ENCODE assay signal across 8 mouse cellular contexts in the genomic region with DNA sequence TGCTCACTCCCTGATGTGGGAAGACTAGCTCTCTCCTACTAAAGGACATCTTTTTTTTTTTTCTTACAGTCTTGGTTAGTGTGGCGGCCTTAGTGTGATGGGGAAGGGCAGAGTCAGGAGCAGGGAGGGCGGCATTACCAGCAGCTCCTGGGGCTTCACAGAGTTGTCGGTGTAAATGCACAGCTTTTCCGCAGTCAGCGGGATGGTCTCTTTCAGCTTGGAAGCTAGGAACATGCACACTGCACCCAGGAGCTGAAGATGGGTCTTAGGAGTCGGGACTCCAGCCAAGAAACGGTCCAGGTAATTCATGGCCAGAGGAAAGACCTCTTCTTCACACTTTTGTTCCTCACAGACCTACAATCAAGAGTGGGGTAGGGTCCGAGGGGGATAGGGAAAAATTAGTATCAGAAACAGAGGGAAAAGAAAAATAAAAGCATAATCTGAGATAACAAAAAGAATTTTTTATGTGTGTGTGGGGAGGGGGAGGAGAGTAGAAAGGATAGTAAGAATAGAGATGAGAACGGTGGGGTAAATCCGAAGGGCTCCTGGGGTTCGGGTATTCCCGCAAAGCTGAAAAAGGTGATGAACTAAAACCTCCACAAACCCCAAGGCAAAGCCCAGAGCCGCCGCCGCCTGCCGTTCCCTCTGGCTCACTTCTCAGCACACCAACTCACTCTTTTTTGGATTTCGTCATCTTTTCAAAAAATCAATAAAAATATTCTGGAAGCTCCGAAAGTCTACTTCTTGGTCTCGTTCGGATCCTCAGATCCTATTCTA. TPM values are rescaled to one million over a fixed set of nuclear protein-coding genes. Genes with fewer than 3 reads are reported as not detected.
DNase-seq lines count a peak whose midpoint lies in the region; ATAC-seq and TF ChIP-seq lines count a peak whose summit lies in the region.

No protein-coding gene starts in this region.

- no peak for TF ChIP-seq CTCF in CH12.LX (conservative IDR thresholded peaks at IDR 0.05 in 1 of 2, IDR thresholded peaks at IDR 0.05 in 1 of 2; ENCODE audit: low read depth in 2 of 2, low read length in 2 of 2)
- no peak for TF ChIP-seq CTCF in hindbrain, postnatal 0 days (IDR thresholded peaks at IDR 0.05; ENCODE audit: low read depth)

- no peak for TF ChIP-seq RAD21 in CH12.LX (IDR thresholded peaks at IDR 0.05; ENCODE audit: low read depth, low read length)

- DNase-seq in CD4-positive, CD25-positive, alpha-beta regulatory T cell, adult 2 months (ENCODE audit: low read depth, low spot score), result peak; percentile 49
- DNase-seq in CH12.LX (ENCODE audit: extremely low read depth), result no peak
- no peak for DNase-seq in hindbrain, postnatal 0 days (ENCODE audit: low spot score)
- peak; percentile 48 for DNase-seq in lung, postnatal 36 days
- DNase-seq in yolk sac, embryonic 10.5 days (ENCODE audit: low spot score), result no peak
- no peak for DNase-seq in left cerebral cortex, postnatal 10 days (ENCODE audit: extremely low spot score in 1 of 2, low spot score in 2 of 2)

- H3K9ac ChIP-seq in CH12.LX (ENCODE audit: insufficient read depth, low read depth), result peak overlapping the region; percentile 92
- H3K9ac ChIP-seq in embryonic facial prominence, embryonic 15.5 days, result peak overlapping the region; percentile 77
- peak overlapping the region; percentile 78 for H3K9ac ChIP-seq in hindbrain, postnatal 0 days (replicated peaks; ENCODE audit: low read length)

- 6% methylated on average over 20 of the region's 20 CpGs for WGBS in embryonic facial prominence, embryonic 15.5 days
- 8% methylated on average over 20 of the region's 20 CpGs for WGBS in hindbrain, postnatal 0 days

- H3K9me3 ChIP-seq in CH12.LX (replicated peaks; ENCODE audit: low read length), result no peaks in the 10 kb centered on the region
- no peaks in the 10 kb centered on the region for H3K9me3 ChIP-seq in embryonic facial prominence, embryonic 15.5 days (replicated peaks)
- H3K9me3 ChIP-seq in hindbrain, postnatal 0 days (ENCODE audit: low read length), result no peaks in the 10 kb centered on the region

- no peak for TF ChIP-seq POLR2A in CH12.LX (IDR thresholded peaks at IDR 0.05; ENCODE audit: low read depth, low read length)

- no peak for TF ChIP-seq EP300 in CH12.LX (IDR thresholded peaks at IDR 0.05; ENCODE audit: low read length)

- H3K36me3 ChIP-seq in CH12.LX (replicated peaks in 1 of 2; ENCODE audit: control insufficient read depth in 1 of 2, insufficient read depth in 1 of 2, low read length in 1 of 2), result peaks cover 36 to 48% of the 10 kb centered on the region in 2 experiments
- H3K36me3 ChIP-seq in embryonic facial prominence, embryonic 15.5 days, result peaks cover 20% of the 10 kb centered on the region; the same call in 1 of the 2 replicates
- no peaks in the 10 kb centered on the region for H3K36me3 ChIP-seq in hindbrain, postnatal 0 days (ENCODE audit: insufficient read depth, low read length)

- H3K79me2 ChIP-seq in CH12.LX (replicated peaks; ENCODE audit: control insufficient read depth, extremely low read depth, insufficient read depth, poor library complexity, severe bottlenecking), result peaks cover 31% of the 10 kb centered on the region

- no peak for ATAC-seq in CD4-positive, CD25-positive, alpha-beta regulatory T cell, adult 4 months
- no peak for ATAC-seq in embryonic facial prominence, embryonic 15.5 days (ENCODE audit: insufficient number of reproducible peaks, low FRiP score, low TSS enrichment, low read depth)
- ATAC-seq in hindbrain, postnatal 0 days, result no peak

- peak overlapping the region; percentile 59 for H3K27ac ChIP-seq in CH12.LX (ENCODE audit: insufficient read depth, low read depth)
- H3K27ac ChIP-seq in embryonic facial prominence, embryonic 15.5 days (replicated peaks), result peak overlapping the region; percentile 90
- H3K27ac ChIP-seq in hindbrain, postnatal 0 days, result no peak overlapping the region; the same call in 1 of the 2 replicates

- peak overlapping the region; percentile 77 to 99 (median 92) for H3K4me3 ChIP-seq in CH12.LX (replicated peaks in 1 of 3; ENCODE audit: low read depth in 2 of 3, low read length in 2 of 3, poor library complexity in 1 of 3)
- H3K4me3 ChIP-seq in embryonic facial prominence, embryonic 15.5 days (replicated peaks), result peak overlapping the region; percentile 76
- peak overlapping the region; percentile 61 for H3K4me3 ChIP-seq in hindbrain, postnatal 0 days (ENCODE audit: low read length)

- H3K4me1 ChIP-seq in CH12.LX (ENCODE audit: control insufficient read depth in 1 of 2, insufficient read depth in 2 of 2), result peaks cover 8 to 64% of the 10 kb centered on the region in 2 experiments
- peaks cover 60% of the 10 kb centered on the region for H3K4me1 ChIP-seq in embryonic facial prominence, embryonic 15.5 days
- peaks cover 16% of the 10 kb centered on the region for H3K4me1 ChIP-seq in hindbrain, postnatal 0 days (ENCODE audit: insufficient read depth, low read length)

- dilution Hi-C loops in CH12.LX (cut with MboI; ENCODE audit: extremely low pct_ligation_motif_present, extremely low pct_unique_long_range_greater_than_20kb, low sequenced_read_pairs), result no loop called here

- in situ Hi-C loops in CH12.LX (cut with MboI; ENCODE audit: low pct_ligation_motif_present, low pct_unique_long_range_greater_than_20kb, low sequenced_read_pairs), result loop anchor here (5.0 to 10.0 kb wide), 2 partner anchors 214 to 306 kb away; no protein-coding TSS in a partner anchor

- H3K4me2 ChIP-seq in CH12.LX (ENCODE audit: insufficient read depth, low read depth, poor library complexity, severe bottlenecking), result peak overlapping the region; percentile 41
- peak overlapping the region; percentile 94 for H3K4me2 ChIP-seq in embryonic facial prominence, embryonic 15.5 days (replicated peaks)
- peak overlapping the region; percentile 88 for H3K4me2 ChIP-seq in hindbrain, postnatal 0 days (ENCODE audit: low read depth, low read length)

- intact Hi-C loops in left cerebral cortex, postnatal 10 days (cut with DNase I), result loop anchor here (2.0 kb wide), 1 partner anchor 210 kb away; no protein-coding TSS in a partner anchor

- H3K27me3 ChIP-seq in CH12.LX (replicated peaks), result peaks cover 8% of the 10 kb centered on the region
- H3K27me3 ChIP-seq in embryonic facial prominence, embryonic 15.5 days, result no peaks in the 10 kb centered on the region
- H3K27me3 ChIP-seq in hindbrain, postnatal 0 days (ENCODE audit: insufficient read depth, low read length), result peaks cover 8% of the 10 kb centered on the region

TF ChIP-seq in CH12.LX, 34 proteins besides CTCF, POLR2A, EP300 and RAD21 (continues in another document):
- peak; percentile 18 for TF ChIP-seq MXI1 (IDR thresholded peaks at IDR 0.05; ENCODE audit: low read depth, low read length)
- TF ChIP-seq E2F4 (IDR thresholded peaks at IDR 0.05; ENCODE audit: insufficient replicate concordance, low read depth, low read length), result no peak
- TF ChIP-seq MAZ (IDR thresholded peaks at IDR 0.05; ENCODE audit: low read depth, low read length), result no peak
- peak; percentile 94; the same call in 1 of the 2 replicates for TF ChIP-seq CHD1 (IDR thresholded peaks at IDR 0.05; ENCODE audit: low read depth, low read length)
- no peak for TF ChIP-seq MAFK (IDR thresholded peaks at IDR 0.05; ENCODE audit: insufficient replicate concordance, low read length)
- TF ChIP-seq HCFC1 (IDR thresholded peaks at IDR 0.05; ENCODE audit: low read depth, low read length), result no peak
- no peak for TF ChIP-seq KAT2A (IDR thresholded peaks at IDR 0.05; ENCODE audit: insufficient replicate concordance, low read length)
- no peak for TF ChIP-seq MYC (IDR thresholded peaks at IDR 0.05; ENCODE audit: low read depth, low read length)
- TF ChIP-seq JUN (IDR thresholded peaks at IDR 0.05; ENCODE audit: insufficient read depth, low read depth, low read length), result no peak
- TF ChIP-seq UBTF (IDR thresholded peaks at IDR 0.05; ENCODE audit: low read depth, low read length), result no peak
- no peak for TF ChIP-seq ETS1 (conservative IDR thresholded peaks at IDR 0.05; ENCODE audit: low read depth, low read length)
- no peak for TF ChIP-seq NELFE (IDR thresholded peaks at IDR 0.05; ENCODE audit: low read depth, low read length)
- TF ChIP-seq ZKSCAN1 (IDR thresholded peaks at IDR 0.05; ENCODE audit: borderline replicate concordance, low read depth, low read length), result no peak
- TF ChIP-seq GABPA (IDR thresholded peaks at IDR 0.05; ENCODE audit: insufficient replicate concordance, low read depth, low read length), result no peak
- no peak for TF ChIP-seq USF1 (IDR thresholded peaks at IDR 0.05; ENCODE audit: low read depth, low read length)
- no peak for TF ChIP-seq NRF1 (IDR thresholded peaks at IDR 0.05; ENCODE audit: low read depth, low read length)
- TF ChIP-seq SMC3 (IDR thresholded peaks at IDR 0.05; ENCODE audit: low read depth, low read length), result no peak
- no peak for TF ChIP-seq ELF1 (IDR thresholded peaks at IDR 0.05; ENCODE audit: low read depth, low read length)
- no peak for TF ChIP-seq PAX5 (IDR thresholded peaks at IDR 0.05; ENCODE audit: low read length)
- no peak for TF ChIP-seq JUND (conservative IDR thresholded peaks at IDR 0.05; ENCODE audit: low read depth, low read length)
- no peak for TF ChIP-seq ZC3H11A (IDR thresholded peaks at IDR 0.05; ENCODE audit: low read depth, low read length)
- no peak for TF ChIP-seq MEF2A (IDR thresholded peaks at IDR 0.05; ENCODE audit: borderline replicate concordance, low read depth, low read length)

RNA-seq across cellular contexts. Expression of gene Ccnd2, which starts 3.3 kb away (rescaled TPM):
- polyA plus RNA-seq in CD4-positive, CD25-positive, alpha-beta regulatory T cell, adult 4 months (2017; shearing (Covaris generic)), result 100 to 1,000 TPM; 616 to 775 TPM
- 99.4 and 146 TPM in 2 replicates for total RNA-seq in CH12.LX (2012; rRNA removed)
- total RNA-seq in CH12.LX (2014; rRNA removed), result 33.5 and 42.4 TPM in 2 replicates
- polyA plus RNA-seq in CH12.LX (2012; ENCODE audit: insufficient read length, low read depth), result 255 and 299 TPM in 2 replicates
- 918 and 948 TPM in 2 replicates for polyA plus RNA-seq in embryonic facial prominence, embryonic 15.5 days (2015; fragmentation: Nextera tagmentation; extraction: Ambion mirVana)
- 22.3 and 27.1 TPM in 2 replicates for total RNA-seq in hindbrain, postnatal 0 days (2014; rRNA removed)
- polyA plus RNA-seq in hindbrain, postnatal 0 days (2015; fragmentation: Nextera tagmentation; extraction: Ambion mirVana), result 229 and 263 TPM in 2 replicates
- 100 to 1,000 TPM; 104 to 130 TPM for total RNA-seq in left cerebral cortex, postnatal 10 days (2021)

RNA-seq across cellular contexts. Expression of gene Tigar, which starts 39.4 kb away (rescaled TPM):
- 10 to 100 TPM in 1 of 2 experiments, 1 to 10 TPM in 1; 7.6 to 10.6 TPM for polyA plus RNA-seq in CD4-positive, CD25-positive, alpha-beta regulatory T cell, adult 4 months (2017; shearing (Covaris generic))
- total RNA-seq in CH12.LX (2012; rRNA removed) (8.9 and 12.4 TPM in 2 replicates), CH12.LX (2014; rRNA removed) (11.5 and 11.8 TPM in 2 replicates)
- polyA plus RNA-seq in CH12.LX (2012; ENCODE audit: insufficient read length, low read depth), result 18.6 and 20.8 TPM in 2 replicates
- polyA plus RNA-seq in embryonic facial prominence, embryonic 15.5 days (2015; fragmentation: Nextera tagmentation; extraction: Ambion mirVana), result 2.7 and 3.1 TPM in 2 replicates
- total RNA-seq in hindbrain, postnatal 0 days (2014; rRNA removed), result 6.6 and 7.7 TPM in 2 replicates
- 4.9 and 5.2 TPM in 2 replicates for polyA plus RNA-seq in hindbrain, postnatal 0 days (2015; fragmentation: Nextera tagmentation; extraction: Ambion mirVana)
- 10 to 100 TPM; 20.7 to 24.1 TPM for total RNA-seq in left cerebral cortex, postnatal 10 days (2021)

Comparison
In these comparisons a context has a peak if more than half of its experiments do, and no peak if none do; other contexts are left out.
1. DNase-seq: peak in CD4-positive, CD25-positive, alpha-beta regulatory T cell, adult 2 months (single experiment) and lung, postnatal 36 days (single experiment); none in CH12.LX (single experiment), hindbrain, postnatal 0 days (single experiment), yolk sac, embryonic 10.5 days (single experiment) and left cerebral cortex, postnatal 10 days (0 of 2).
2. H3K4me2 ChIP-seq: peak in every context shown above with its lines; median percentile 94 in embryonic facial prominence, embryonic 15.5 days; 88 in hindbrain, postnatal 0 days; 41 in CH12.LX.
3. Peak in every context shown above with its lines, with median percentiles within 50 percentile points of each other: H3K4me3 ChIP-seq and H3K9ac ChIP-seq.